Mouse (Mus musculus): ENCODE measurements around the gene Sema4f.

Gene Sema4f

GRCm38 (mm10) chr6:82913336-82914247 lies 26.0 kb downstream of the Sema4f start:
- no peak for DNase-seq (ENCODE audit: low spot score)

- DNase-seq (ENCODE audit: low spot score), result no peak
Measured at GRCm38 (mm10) chr6:82911303-82911702, 28.3 kb downstream of the Sema4f start.

DNA sequence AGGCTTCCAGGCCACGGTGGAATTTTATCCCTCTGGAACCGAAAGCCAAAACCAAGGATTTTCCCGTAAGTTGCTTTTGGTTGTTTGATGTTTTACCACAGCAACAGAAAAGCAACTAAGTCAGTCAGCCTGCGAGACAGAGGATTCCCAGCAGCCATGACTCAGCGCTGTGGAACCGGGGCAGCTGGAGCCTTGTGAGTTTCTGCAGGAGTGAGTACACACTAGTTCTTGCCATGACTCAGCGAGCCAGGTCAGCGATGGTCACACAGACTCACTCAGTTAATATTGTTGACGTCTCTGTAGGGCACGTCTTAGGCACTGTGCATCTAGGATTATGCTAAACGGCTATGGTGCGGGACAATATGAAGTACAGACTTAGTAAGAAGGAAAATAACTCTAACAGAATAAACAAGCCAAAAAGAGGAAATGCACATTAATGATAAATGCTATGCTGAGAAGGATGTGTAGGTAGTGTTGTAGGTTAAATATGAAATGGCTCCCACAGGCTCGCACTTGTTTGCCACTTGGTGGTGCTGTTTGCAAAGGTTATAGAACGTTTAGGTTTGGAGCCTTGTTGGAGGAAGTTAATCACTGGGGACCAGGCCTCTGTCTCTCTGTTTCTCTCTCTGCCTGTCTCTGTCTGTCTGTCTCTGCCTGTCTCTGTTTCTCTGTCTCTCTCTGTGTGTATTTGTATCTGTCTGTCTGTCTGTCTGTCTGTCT lies 30.3 kb downstream of the Sema4f start:
- peak; percentile 76 for DNase-seq (ENCODE audit: low spot score)

DNA sequence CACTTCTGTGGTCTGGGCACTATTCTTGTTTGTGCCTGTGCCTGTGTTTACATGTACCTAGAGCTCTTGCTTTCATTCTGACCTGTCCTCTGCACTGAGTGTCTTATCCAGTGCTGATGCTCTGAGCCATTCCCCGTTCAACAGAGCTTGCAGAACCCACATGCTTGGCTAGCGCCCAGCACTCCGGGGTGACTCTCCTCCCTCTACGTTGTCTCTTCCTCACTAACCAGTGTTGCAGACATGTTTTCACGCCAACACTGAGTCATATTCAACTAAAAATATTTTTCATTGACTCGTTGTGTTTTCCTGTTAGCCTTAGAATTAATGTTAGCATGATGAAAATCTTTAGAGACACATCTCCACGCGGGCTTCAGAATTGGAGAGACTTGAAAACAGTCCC lies 31.5 kb downstream of the Sema4f start:
- peak; percentile 15 for DNase-seq (ENCODE audit: low spot score)

DNA sequence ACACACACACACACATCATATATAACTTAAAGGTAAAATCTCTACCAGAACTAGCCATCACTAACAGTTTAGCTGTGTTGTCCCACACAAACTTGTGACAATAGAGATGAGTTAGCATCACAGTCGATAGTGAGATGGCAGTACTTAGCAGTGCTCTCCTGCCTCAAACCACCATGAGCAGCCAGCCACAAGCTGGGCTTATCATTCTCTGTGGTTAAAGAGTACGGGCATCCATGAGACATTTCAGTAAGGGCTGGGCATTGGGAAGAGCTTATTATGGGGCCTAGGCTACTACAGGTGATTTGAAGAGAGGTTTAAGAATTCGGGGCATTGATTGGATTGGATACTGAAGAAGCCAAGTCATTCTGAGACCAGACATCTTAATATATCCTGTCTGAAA lies 32.6 kb downstream of the Sema4f start:
- no peak for DNase-seq (ENCODE audit: low spot score)

DNA sequence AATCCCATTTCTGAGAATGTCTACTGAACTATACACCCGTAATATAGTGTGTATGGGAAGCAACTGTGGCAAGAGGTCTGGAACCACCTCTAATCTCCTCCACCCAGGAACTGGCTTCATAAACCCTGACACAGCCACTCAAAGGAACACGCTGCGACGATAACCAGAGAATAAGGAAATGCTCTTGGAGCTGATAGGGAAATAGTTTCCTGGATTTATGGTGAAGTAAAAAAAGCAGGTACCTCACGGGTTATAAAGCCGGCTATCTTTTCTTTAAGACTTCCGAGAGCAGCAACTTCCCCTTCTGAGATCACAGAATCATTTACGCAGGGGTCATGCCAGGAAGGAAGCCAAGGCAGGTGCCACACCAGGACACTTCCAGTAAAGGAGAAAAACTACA lies 37.0 kb downstream of the Sema4f start:
- DNase-seq (ENCODE audit: low spot score), result no peak

- no peak for DNase-seq (ENCODE audit: low spot score)
Measured at GRCm38 (mm10) chr6:82898745-82899144, 40.8 kb downstream of the Sema4f start.

DNA sequence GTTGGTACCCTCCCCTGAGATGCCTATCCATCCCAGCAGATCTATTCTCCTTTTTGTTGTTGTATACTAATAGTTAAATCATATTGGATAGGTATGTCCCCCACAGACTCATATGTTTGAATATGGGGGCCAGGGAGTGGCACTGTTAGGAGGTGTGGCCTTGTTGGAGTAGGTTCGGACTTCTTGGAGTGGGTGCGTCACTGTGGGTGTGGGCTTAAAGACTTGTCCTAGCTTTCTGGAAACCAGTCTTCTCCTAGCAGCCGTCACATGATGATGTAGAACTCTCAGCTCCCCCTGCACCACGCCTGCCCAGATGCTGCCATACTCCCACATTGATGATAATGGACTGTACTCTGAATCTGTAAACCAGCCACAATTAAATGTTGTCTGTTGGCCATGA lies 41.3 kb downstream of the Sema4f start:
- DNase-seq (ENCODE audit: low spot score), result no peak

GRCm38 (mm10) chr6:82897311-82897710 lies 42.3 kb downstream of the Sema4f start:
- no peak for DNase-seq (ENCODE audit: low spot score)

- DNase-seq (ENCODE audit: low spot score), result no peak
Measured at GRCm38 (mm10) chr6:82893415-82893814, 46.2 kb downstream of the Sema4f start.

- peak; percentile 41 for DNase-seq (ENCODE audit: low spot score)
Measured at GRCm38 (mm10) chr6:82892540-82892939, 47.0 kb downstream of the Sema4f start.

GRCm38 (mm10) chr6:82891488-82891887 lies 48.1 kb downstream of the Sema4f start:
- no peak for DNase-seq (ENCODE audit: low spot score)

GRCm38 (mm10) chr6:82886330-82886729 lies 53.2 kb downstream of the Sema4f start:
- no peak for DNase-seq (ENCODE audit: low spot score)

- no peak for DNase-seq (ENCODE audit: low spot score)
Measured at GRCm38 (mm10) chr6:82885909-82886308, 53.7 kb downstream of the Sema4f start.

DNA sequence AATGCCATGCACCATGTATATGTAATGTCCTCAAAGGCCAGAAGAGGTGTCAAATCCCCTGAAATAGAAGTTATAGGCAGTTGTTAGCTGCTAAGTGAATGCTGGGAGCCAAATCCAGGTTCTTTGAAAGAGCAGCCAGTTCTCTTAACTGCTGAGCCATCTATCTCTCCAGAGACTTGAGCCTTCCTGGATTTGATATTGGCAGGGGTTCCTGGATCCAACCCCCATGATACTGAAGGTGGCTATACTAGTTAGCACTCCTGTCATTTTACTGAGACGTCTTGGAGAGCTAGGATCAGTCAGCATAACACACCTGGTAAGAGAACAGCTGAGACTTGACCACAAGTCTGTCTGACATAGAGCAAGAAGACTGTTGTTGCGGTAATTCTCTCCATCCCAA lies 54.1 kb downstream of the Sema4f start:
- DNase-seq (ENCODE audit: low spot score), result no peak

- DNase-seq (ENCODE audit: low spot score), result no peak
Measured at GRCm38 (mm10) chr6:82884570-82884969, 55.0 kb downstream of the Sema4f start.

DNA sequence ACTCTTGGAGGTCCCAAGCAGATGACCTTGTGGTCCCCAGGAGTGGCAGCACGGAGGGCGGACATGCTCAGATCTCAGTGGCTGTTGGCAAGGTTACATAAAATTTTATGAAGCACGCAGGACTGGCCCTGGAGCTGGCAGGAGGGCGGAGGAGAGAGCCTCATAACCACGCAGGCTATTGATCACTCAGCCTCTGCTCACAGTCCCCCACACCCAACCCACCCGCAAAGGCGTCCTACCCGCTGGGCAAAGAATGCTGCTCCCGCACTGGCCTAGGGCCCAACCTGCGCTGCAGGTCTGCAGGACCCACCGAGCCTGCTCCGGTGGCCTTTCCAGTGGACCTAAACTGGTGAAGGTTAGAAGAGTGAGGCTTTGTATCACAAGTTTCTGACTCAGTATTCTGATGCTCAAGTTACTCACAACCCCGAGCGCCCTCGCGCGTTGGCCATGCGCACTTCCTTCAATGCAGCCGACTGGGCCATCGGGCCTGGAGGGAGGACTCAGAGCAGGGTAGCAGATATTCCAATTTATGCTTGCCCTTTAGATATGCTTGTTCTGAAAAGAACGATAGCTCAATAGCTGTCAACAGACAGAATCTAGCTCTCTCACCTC lies 58.0 kb downstream of the Sema4f start:
- DNase-seq (ENCODE audit: low spot score), result peak; percentile 79

DNA sequence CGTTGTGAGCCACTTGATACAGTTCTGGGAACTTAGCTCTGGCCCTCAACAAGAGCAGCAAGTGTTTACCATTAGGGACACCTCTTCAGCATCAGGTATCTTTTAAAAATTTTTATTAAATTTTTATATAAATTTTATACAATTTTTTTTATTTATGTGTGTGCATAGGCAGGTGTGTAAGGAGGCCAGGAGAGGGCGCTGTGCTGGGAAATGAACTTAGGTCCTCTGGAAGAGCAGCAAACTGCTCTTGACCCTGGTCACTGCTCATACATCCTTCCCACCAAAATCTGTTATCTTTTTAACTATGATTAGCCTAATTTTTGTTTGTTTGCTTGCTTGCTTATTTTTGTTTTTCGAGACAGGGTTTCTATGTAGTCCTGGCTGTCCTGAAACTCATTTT lies 58.8 kb downstream of the Sema4f start:
- no peak for DNase-seq (ENCODE audit: low spot score)

- DNase-seq (ENCODE audit: low spot score), result peak; percentile 67
Measured at GRCm38 (mm10) chr6:82879463-82880089, 60.0 kb downstream of the Sema4f start.

DNA sequence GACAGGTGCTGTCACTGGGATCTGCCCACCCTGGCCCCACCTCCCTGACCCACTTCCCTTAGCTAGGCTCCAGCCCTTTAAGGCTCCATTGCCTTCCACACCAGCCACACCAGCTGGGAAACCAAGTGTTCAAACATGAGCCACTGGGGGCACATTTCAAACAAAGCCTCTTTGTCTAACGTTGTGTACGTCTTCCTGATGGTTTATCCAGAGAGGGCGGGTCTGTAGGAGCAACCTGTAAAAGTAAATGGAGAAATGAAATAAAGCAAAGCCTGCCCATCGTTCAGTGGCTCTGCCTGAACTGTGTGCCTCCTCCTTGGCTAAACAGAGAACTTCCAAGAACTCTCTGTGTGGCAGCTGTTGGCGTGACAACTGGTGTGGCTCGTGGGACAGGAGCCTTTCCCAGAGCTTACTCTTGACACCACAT lies 64.0 kb downstream of the Sema4f start:
- no peak for DNase-seq (ENCODE audit: low spot score)

DNA sequence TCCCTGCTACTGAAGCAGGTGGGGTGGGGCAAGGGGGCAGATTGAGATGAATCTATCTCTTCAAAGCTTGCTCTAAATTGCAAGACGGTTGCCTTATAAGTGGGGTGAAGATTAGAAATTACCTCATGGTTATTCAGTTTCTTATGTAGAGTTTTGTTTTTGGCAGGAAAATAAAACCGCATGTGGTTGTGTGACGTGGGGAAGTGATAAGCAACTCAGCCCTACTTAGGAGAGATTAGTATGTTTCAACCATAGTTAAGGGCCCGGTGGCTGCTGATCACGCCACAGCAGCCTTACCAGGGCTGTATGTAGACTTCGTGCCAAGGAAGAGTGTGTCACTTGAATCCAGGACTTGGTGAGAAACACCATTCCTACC lies 67.2 kb downstream of the Sema4f start:
- DNase-seq (ENCODE audit: low spot score), result no peak

GRCm38 (mm10) chr6:82871632-82872331 lies 67.8 kb downstream of the Sema4f start:
- DNase-seq (ENCODE audit: low spot score), result peak; percentile 59
